Mouse (Mus musculus) liver, postnatal 0 days (tissue): ENCODE measurements around the gene Toe1.

ENCODE experiments used
- CTCF ChIP-seq: sonication (generic); IDR thresholded peaks from 2 replicates; pipeline ENCODE4 v1.5.1; 2016; ENCODE audit warnings: antibody characterized with exemption, low read depth
- EP300 ChIP-seq: IDR thresholded peaks from 2 replicates; pipeline ENCODE4 v1.6.1; 2016; ENCODE audit warnings: antibody characterized with exemption, low read depth, mild to moderate bottlenecking

DNA sequence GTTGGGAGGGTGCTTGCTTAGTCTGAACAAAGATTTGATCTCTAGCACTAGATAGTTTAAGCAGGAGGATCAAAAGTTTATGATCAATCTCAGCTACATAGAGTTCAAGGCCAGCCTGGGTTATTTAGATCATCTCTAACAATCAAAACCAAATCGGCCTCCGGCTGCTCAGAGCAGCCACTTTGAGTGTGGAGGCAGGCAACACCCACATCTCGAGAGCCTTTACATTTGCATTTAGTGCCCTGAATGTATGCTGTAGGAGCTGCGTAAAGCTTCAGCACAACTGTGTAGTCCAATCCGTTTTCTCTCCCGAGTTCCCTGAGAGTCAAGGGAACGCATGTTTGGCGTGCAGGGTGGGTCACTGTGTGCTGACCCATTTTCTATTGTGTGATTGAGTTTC lies 15.0 kb downstream of the Toe1 start:
- no peak for TF ChIP-seq CTCF
- no peak for TF ChIP-seq EP300
